Mouse (Mus musculus) E14TG2a.4 (cell line): Measurements from ENCODE around the gene Nphs1.
"Not testable (repeated sequence)": the region's sequence is repeated elsewhere in the genome, so short reads cannot be mapped to it uniquely, and the experiment has no call there.

Experiments used
- H3K27me3 ChIP-seq: 2 replicates; pipeline ENCODE4 v1.6.1; 2014; ENCODE audit warnings: low read length, control low read depth; ENCODE audit not compliant: insufficient read depth
- H3K36me3 ChIP-seq: 2 replicates; pipeline ENCODE4 v1.6.1; 2014; ENCODE audit warnings: low read length, control low read depth; ENCODE audit not compliant: insufficient read depth
- H3K4me1 ChIP-seq: replicated peaks from 2 replicates; pipeline ENCODE4 v1.6.1; 2014; ENCODE audit warnings: low read depth, low read length, control low read depth
- H3K4me3 ChIP-seq: replicated peaks from 2 replicates; pipeline ENCODE4 v1.5.1; 2014; ENCODE audit warnings: mild to moderate bottlenecking, low read length
- H3K9me3 ChIP-seq: 2 replicates; pipeline ENCODE4 v1.6.1; 2014; ENCODE audit warnings: low read length, control low read depth
- CTCF ChIP-seq: conservative IDR thresholded peaks from 2 replicates; pipeline ENCODE4 v1.5.1; 2014; ENCODE audit warnings: low read length
- NANOG ChIP-seq: IDR thresholded peaks from 2 replicates; pipeline ENCODE4 v1.6.1; 2014; ENCODE audit warnings: borderline replicate concordance, low read length, mixed read lengths
- POU5F1 ChIP-seq: IDR thresholded peaks from 2 replicates; pipeline ENCODE4 v1.6.1; 2014; ENCODE audit warnings: low read length, borderline replicate concordance

Gene Nphs1

GRCm38 (mm10) chr7:30490957-30491307, 32.8 kb downstream of the Nphs1 start:
- TF ChIP-seq CTCF (peak; percentile 55), POU5F1 (no peak)

GRCm38 (mm10) chr7:30492765-30493164, 34.6 kb downstream of the Nphs1 start:
- peaks cover 41% of the 10 kb centered on the region for H3K4me1 ChIP-seq

More at GRCm38 (mm10) chr7:30490957-30491307, 32.8 kb downstream of the Nphs1 start:
- peaks cover 25% of the 10 kb centered on the region for H3K9me3 ChIP-seq
- peaks cover 8% of the 10 kb centered on the region; the same call in 1 of the 2 replicates for H3K27me3 ChIP-seq
- peaks cover 31% of the 10 kb centered on the region for H3K36me3 ChIP-seq
- H3K4me3 ChIP-seq = peak overlapping the region; percentile 61
- H3K4me1 ChIP-seq = peaks cover 41% of the 10 kb centered on the region

GRCm38 (mm10) chr7:30493401-30493931, 35.4 kb downstream of the Nphs1 start, which contains the start of gene Prodh2:
TSS of gene Prodh2 (plus strand) at chr7:30493622.
- Histone ChIP-seq H3K4me3 (peak within 1 kb of the TSS; percentile 73), H3K27me3 (peaks cover 8% of the 10 kb centered on the region; the same call in 1 of the 2 replicates), H3K9me3 (peaks cover 3% of the 10 kb centered on the region; the same call in 1 of the 2 replicates), H3K36me3 (peaks cover 5% of the 10 kb centered on the region; the same call in 1 of the 2 replicates), H3K4me1 (peaks cover 41% of the 10 kb centered on the region)
- TF ChIP-seq NANOG (no peak), CTCF (no peak), POU5F1 (no peak)

More at GRCm38 (mm10) chr7:30492765-30493164, 34.6 kb downstream of the Nphs1 start:
- peaks cover 12% of the 10 kb centered on the region for H3K36me3 ChIP-seq
- H3K4me3 ChIP-seq = no peak overlapping the region
- peaks cover 8% of the 10 kb centered on the region for H3K9me3 ChIP-seq
- peaks cover 8% of the 10 kb centered on the region; the same call in 1 of the 2 replicates for H3K27me3 ChIP-seq
- peak; percentile 47; the same call in 1 of the 2 replicates for TF ChIP-seq POU5F1
- TF ChIP-seq NANOG = no peak
- TF ChIP-seq CTCF = peak; percentile 95

- H3K4me1 ChIP-seq = peaks cover 31% of the 10 kb centered on the region
Observed at GRCm38 (mm10) chr7:30495506-30496042, 37.5 kb downstream of the Nphs1 start.

GRCm38 (mm10) chr7:30501159-30501558, 43.0 kb downstream of the Nphs1 start:
- not testable (repeated sequence) for H3K4me3 ChIP-seq, H3K36me3 ChIP-seq, H3K4me1 ChIP-seq, H3K27me3 ChIP-seq
- peaks cover 26% of the 10 kb centered on the region for H3K9me3 ChIP-seq

More at GRCm38 (mm10) chr7:30495506-30496042, 37.5 kb downstream of the Nphs1 start:
- H3K4me3 ChIP-seq, H3K27me3 ChIP-seq, H3K36me3 ChIP-seq: not testable (repeated sequence)
- peaks cover 12% of the 10 kb centered on the region for H3K9me3 ChIP-seq

GRCm38 (mm10) chr7:30508061-30508460, 49.9 kb downstream of the Nphs1 start:
- Histone ChIP-seq H3K4me3 (no peak overlapping the region), H3K27me3 (peaks cover 12% of the 10 kb centered on the region), H3K4me1 (peaks cover 9% of the 10 kb centered on the region; the same call in 1 of the 2 replicates), H3K36me3 (no peaks in the 10 kb centered on the region), H3K9me3 (peaks cover 9% of the 10 kb centered on the region; the same call in 1 of the 2 replicates)
- no peak for TF ChIP-seq CTCF
- no peak for TF ChIP-seq POU5F1
- TF ChIP-seq NANOG = no peak

GRCm38 (mm10) chr7:30515003-30515760, 57.1 kb downstream of the Nphs1 start:
- H3K4me3 ChIP-seq = peak overlapping the region; percentile 66
- H3K4me1 ChIP-seq = peaks cover 38% of the 10 kb centered on the region
- TF ChIP-seq POU5F1 = no peak
- no peak for TF ChIP-seq NANOG
- no peak for TF ChIP-seq CTCF
- no peaks in the 10 kb centered on the region for H3K36me3 ChIP-seq
- H3K27me3 ChIP-seq = peaks cover 31% of the 10 kb centered on the region
- H3K9me3 ChIP-seq = no peaks in the 10 kb centered on the region

- Histone ChIP-seq H3K27me3 (peaks cover 54% of the 10 kb centered on the region), H3K4me1 (peaks cover 47% of the 10 kb centered on the region), H3K9me3 (no peaks in the 10 kb centered on the region), H3K36me3 (no peaks in the 10 kb centered on the region), H3K4me3 (0 out of 2 replicates have a peak overlapping the region, but pooled peaks have one; percentile 11)
- no peak for TF ChIP-seq NANOG
- TF ChIP-seq CTCF = peak; percentile 22; the same call in 1 of the 2 replicates
- no peak for TF ChIP-seq POU5F1
Observed at GRCm38 (mm10) chr7:30518325-30518724, 60.2 kb downstream of the Nphs1 start.
